Mouse (Mus musculus): ENCODE measurements around the gene Pik3cg.
"Not testable (repeated sequence)": the region's sequence is repeated elsewhere in the genome, so short reads cannot be mapped to it uniquely, and the experiment has no call there.

Gene Pik3cg

DNA sequence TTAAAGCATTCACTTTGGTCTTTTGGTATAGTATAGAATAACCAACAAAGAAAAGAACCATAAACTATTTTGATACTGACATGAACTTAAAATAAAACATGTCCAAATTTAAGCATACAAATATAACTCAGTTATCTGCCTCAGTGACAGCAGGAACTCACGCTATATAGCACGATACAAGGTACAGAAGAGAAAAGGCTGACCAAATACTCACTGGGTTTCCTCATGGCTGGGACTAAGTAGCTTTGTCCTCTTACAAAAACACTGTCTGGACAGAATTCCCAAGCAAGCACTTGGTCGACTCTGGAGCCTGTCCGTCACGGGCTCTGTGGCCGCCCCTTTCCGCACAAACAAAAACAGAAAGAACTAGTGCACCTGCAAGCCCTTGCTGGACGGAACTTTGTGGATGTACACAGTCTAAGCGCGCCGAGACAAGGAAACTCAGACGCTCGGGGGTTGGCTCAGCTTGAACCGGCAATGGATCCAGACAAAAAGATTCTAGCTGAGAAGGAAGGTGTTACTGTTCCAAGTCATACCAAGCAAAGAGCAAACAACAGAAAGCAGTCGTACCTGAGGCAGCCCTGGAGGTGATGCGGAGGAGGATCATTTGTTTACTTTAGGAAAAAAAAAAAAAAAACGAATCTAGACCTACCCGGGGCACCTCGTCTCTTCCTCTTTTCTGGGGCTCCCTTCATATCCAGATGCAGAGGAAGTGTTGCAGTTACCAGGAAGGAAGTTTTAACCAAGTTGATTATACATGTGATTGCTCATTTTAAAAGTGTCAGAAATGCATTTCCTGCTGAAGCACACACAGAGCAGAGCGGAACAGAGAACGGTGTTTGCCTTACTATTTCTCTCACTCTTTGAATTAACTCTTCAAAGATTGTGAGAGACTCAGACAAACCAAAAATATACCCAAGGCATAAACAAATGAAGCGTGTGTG lies at the start of gene Pik3cg:
TSS of gene Pik3cg (minus strand) at position 712 of the 944 bp plus-strand sequence.
- DNase-seq, result peak in 1 of 2 experiments; percentile 17

DNA sequence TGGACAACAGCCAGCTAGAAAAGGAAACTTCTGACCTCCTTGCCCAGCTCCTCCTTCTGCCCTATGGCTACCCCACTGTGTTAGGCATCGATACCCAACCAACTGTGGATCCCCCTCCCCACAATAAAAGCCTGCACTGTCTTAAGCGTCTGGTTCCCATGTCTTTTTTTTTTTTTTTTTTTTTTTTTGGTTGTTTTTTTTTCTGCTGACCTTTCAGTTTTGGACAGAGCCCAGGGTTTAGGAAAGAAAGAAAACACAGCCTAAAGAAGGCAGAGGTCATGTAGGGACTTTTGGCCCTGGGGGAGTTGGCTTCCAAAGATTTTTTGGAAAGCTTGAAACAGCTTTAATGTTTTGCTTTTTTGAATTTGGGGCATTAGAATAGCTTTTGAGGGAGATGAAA lies 40.0 kb upstream of the Pik3cg start:
- no peak for DNase-seq

DNA sequence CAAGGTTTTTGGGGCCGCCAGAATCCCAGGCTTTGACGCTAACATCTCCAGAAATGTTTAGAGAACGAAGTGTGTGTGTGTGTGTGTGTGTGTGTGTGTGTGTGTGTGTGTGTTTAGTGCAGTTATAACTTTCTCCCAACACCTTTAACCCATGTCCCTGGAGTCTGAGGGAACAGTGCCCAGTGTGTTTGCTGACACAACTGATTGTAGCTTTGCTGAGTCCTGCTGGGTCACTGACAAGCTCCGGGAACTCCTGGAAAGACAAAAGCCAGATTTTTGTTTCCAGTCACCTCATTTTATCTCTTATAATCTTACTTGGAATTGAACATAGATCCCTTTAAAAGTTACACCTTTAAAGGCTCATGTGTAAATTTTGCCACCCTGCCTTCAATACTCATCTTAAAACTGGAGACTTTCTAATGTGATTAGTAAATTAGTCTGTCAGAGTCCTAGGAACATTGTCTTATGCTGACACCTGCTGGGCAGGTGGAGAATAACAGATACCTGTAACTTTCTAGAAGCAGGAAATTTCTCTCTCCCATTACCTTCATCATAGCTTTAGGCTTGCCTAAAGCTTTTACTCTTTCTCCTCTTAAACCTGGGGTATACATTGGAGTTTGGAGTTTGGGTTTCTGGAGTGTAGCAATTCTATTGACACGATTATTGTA lies 37.2 kb upstream of the Pik3cg start:
- DNase-seq, result peak in 1 of 2 experiments; percentile 49

DNA sequence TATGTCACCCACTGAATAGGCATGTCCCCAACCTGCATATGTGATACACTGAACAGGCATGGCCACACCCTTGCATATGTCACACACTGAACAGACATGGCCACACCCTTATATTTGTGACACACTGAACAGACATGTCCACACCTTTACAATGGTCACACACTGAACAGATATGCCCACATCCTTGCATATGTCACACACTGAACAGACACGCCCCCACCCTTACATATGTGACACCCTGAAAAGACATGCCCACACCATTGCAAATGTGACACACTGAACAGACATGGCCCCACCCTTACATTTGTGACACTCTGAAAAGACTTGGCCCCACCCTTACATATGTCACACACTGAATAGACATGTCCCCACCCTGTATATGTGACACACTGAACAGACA lies 35.1 kb upstream of the Pik3cg start:
- DNase-seq, result no peak

DNA sequence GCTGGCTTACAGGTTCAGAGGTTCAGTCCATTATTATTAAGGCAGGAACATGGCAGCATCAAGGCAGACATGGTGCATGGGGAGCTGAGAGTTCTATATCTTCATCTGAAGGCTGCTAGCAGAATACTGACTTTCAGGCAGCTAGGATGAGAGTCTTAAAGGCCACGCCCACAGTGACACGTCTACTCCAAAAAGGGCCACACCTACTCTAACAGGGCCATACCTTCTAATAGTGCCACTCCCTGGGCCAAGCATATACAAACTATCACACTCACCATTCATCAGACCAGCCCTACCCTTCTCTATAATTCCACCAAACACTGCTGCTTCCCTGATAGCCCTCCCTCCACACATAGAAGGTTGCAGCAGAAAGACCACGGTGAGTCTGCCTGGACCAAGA lies 30.7 kb upstream of the Pik3cg start:
- not testable (repeated sequence) for DNase-seq

DNA sequence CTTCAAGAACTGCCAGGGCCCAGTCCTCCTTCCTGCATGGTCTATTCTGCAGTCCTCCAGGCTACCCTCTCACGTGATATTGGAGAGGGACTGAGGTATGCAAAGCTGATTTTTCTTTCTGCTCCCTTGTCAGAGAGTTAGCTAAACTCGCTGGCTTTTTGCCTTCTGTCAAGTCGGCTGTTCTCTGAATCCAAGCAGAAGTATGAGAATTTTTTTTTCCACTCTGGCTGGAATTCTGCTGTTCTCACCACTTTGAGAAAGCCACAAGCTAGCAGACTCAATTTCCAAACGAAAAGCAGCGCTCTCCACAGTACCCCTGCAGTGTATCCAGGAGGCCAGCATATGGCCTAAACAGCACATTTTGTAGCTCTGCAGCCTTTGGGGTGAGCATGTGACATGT lies 30.0 kb upstream of the Pik3cg start:
- no peak for DNase-seq

DNA sequence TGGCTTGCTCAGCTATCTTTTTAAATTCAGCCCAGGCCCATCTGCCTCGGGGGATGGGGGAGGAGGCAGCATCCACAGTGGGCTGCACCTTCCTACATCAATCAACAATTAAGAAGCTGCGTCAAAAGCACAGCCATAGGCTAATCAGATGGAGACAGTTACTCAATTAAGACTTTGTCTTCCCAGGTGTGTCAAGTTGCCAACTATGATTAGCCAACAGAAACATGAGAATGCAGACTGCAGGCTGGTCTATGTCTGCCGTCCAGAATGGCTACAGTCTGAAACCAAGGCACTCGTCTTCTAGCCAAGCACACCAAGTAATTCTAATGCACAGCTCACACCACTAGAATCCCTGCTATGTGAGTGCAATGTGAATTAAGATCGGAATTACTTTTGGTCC lies 29.4 kb upstream of the Pik3cg start:
- no peak for DNase-seq

DNA sequence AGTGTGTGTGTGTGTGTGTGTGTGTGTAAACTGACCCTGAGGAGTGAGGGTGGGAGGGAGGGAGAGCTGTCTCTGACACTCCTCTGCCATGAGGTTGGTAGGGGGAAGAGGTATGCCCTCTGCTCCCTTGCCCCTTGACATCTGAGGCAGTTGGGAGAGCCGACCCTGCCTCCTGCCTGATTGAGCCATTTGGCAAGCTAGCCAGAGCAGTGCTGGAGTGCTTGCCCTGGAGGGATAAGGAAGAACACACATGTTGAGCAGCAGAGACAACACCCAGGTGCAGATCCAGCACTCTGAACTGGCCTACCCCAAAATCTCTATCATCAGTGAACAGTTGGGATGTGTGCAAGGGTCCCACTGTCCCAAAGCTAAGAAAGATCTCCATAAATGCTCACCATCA lies 28.7 kb upstream of the Pik3cg start:
- no peak for DNase-seq

DNA sequence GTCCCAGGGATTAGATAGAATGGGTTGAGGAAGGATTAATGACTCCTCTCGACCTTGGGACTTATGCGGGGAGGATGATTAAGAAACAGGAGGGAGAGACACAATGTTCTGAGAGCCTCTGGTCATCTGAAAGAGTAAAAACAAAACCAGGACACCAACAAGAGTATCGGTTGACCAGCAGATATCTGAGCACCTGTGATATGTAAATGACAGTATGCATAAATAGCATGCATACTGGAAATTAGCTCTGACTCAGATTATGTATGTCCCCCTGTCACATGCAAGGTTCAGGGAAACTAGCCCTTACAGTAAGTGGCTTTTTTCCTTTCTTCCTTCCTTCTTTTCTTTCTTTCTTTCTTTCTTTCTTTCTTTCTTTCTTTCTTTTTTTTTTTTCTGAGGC lies 28.0 kb upstream of the Pik3cg start:
- DNase-seq, result no peak

DNA sequence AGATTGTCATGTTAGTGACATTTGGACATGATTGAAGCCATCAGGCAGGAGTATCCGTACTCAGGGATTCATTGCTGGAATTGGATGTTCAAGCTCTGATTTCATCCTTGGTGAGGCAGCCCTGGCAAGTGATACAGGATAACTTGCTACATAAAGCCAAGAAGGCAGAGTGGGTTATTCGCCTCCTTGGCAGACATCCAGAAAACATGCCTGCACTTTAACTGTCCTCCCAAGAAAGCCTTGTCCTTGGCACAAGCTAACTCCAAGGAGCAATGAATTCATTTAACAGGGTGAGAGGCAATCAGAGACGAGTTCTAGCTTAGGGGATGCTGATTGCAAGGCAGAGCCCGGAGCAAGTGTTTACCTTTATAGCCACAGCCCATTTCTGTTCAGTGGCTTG lies 25.4 kb upstream of the Pik3cg start:
- no peak for DNase-seq

DNA sequence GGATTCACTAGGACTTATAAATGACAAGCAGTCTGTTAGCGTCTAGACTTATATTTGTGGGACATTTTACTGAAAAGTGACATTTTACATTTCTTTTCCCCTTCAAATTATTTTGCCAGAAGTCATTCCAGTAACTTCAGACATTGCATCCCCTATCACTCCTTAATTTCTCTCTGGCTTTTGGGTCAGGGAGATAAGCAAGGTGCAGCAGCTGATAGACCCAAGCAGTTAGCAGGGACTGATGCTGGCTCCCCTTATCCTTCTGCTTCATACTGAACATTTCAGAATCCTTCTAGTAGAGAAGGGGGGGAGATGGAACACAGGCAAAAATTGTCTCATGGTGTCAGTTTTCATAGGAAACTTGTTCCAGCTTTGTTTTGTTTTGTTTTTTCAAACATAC lies 22.9 kb upstream of the Pik3cg start:
- no peak for DNase-seq

DNA sequence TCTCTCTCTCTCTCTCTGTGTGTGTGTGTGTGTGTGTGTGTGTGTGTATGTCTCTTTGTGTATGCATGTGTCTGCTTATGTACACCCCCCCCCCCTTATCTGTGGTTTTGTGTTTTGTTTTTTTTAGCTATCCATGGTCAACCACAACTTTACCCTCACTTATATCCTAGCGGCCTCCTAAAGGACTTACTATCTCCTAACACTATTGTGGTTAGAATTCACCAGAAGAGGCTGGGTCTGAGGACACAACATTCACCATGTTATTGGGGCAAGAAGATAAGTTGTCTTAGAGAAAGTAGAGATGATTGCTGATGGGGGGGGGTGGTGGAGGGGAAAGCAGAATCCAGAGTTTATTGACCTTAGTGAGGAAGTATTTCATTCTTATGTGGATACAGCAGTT lies 15.2 kb upstream of the Pik3cg start:
- DNase-seq, result no peak

DNA sequence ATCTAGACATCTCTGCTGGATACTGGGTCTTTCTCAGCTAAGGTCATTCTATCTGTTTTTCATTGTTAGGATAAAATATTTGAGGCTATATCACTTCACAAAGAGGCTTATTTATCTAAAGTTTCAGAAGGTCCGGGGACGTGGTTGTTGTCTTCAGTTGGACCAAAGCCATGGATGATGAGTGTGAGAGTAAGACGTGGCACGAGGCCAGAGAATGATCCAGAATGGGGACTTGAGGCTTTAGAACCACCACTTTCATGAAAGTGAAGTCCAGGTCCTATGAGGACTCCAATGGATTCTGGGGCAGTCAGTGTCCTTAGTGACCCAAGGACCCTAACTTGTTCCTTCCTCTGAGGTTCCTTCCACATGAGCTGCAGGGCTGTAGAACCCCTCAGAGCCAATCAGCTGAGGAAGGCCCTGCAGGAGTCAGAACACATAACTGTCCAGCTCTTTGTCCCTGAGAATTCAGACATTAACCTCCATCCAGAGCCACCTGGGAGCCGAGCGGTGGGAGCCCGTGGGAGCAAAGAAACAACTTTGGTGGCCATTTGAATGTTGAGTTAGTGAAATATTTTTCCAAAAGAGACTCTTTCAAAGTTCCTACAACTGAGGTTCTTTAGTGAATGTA lies 14.4 kb upstream of the Pik3cg start:
- DNase-seq, result no peak

DNA sequence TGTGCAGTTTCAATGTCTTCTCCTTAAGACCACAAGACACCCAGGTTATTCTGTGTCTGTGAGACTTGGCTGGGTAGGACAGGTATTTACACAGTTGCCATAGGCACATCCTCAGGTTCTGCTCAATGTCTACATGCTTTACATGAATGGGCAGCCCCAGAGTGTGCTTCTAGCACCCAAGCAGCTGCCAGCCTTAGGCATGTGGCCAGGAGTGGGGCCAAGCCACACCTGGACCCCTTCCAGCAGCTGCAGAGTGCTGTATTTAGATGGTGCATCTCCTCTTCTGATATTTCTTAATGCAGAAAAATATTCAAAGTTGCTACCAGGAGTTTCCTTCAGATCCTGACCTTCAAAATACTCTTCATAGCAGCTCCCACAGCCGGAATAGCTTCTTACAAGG lies 11.9 kb upstream of the Pik3cg start:
- DNase-seq, result no peak

DNA sequence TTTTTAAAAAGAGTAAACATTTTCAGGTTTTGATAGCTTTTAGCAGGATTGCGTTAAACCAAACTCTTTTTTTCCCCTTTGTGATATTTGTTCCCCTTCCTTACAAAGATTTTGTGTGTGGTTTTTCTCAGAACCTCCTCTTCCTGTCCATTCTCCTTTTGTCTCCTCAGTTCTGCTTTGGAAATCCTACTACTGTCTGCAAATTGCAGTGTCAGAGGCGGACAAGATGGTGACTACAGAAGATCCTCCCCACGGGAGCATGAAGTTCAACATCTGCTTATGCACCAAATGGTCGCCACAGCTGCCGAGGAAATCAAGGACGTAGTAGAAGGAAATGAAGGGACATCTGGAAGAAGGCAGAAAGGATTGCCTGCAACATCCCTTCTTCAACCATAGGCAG lies 6.7 kb upstream of the Pik3cg start:
- no peak for DNase-seq

DNA sequence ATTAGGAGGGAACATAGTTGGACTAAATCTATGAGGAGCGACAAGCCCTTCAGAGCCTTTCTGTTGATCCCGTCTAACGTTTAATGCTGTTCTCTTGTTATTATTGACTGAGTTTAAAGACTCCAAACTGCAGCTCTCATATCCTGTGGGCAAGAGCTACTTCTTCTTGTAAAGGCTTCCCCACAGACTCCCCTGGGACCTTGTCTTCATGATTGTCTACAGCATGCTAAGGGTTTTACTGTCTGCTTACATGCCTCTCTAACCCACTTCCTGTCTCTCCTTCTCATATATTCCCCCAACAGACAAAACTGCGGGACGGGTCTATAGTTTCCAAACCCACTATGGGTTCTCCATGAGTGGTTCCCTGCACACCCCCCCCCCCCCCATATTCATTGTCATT lies 4.2 kb upstream of the Pik3cg start:
- DNase-seq, result no peak

DNA sequence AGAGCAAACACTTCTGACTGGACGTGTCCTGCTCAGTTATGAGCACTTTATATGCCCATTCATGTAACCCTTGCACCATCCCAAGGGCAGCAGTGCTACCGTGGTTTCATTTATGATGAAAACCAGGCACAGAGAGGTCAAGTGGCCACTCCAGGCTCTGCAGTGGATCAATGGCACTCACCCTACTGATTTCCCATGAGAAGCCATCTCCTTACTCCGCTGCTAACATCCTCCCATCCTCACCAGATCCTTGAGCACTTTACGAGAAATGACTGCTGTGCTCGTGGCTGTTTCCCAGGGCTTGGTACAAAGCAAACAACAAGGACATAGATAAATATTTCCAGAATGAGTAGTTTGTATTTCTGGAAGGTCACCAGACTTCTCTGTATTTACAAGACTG lies 3.7 kb upstream of the Pik3cg start:
- no peak for DNase-seq

DNA sequence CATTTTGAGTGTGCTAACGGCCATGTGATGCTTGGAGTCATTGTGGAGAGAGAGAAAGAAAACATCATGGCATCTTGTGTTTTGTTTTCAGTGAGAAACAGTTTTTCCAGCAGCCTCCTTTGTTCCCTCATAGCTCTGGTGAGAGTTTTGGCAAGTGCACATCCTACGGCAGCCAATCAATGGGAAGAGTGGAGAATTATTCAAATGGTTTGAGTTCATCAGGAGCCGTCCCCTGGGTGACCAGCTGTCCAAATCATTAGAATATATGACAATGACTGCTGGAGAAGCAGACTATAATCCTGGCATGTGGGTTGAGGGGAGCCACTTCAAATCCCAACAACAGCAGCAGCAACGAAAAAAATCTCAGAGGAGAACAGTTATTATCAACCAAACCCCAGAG lies 2.8 kb upstream of the Pik3cg start:
- DNase-seq, result no peak

DNA sequence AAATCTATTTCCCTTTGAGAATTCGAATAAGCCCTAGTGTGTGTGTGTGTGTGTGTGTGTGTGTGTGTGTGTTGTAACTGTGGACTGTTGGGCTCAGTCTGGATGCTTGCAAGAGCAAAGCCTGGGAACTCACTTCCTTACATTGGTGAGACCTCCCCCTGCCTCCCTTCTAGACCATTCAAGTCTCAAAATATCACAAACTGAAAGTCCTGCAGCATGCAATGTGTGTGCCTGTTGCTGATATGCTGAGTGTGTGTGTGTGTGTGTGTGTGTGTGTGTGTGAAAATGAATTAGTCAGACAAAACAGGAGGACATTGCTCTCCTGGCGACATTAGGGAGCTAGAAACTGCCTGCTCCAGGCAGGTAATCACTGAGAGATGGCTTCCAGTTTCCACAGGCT lies 492 bp upstream of the Pik3cg start:
- DNase-seq, result no peak

DNA sequence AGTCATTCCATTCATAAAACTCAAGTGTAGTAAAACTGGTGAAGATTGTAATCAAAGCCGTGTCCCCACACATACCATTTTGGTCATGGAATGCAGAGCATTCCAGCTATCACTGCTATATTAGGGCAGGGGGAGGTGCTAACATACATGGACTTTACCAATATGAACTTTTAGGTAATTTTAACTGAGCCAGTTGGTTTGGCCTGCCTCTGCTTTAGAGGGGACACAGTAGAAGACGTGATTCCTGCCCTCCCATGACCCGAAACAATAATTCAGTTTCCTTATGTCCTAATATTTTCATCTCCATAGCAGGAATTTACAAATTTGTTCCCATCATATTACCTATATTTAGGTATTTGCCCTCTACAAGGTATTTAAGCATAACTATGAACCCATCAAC lies 1.3 kb downstream of the Pik3cg start:
- DNase-seq, result no peak

DNA sequence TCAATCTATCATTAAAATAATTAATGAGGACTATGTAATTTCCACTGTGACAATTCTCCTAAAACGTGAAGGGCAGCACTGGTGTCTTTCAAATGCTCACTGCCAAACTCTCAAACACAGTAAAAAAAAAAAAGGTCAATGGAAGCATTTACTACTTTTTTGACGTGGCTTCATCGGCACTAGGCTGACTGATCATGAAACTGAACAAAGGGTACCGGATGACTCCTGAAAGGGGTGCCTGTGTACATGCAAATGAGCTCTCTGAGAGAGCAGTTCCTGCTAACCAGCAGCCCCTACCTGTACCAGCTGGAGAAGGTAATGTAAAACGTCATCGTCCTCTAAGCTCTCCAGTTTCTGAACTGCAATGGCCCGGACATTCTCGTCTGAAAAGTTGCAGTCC lies 4.8 kb downstream of the Pik3cg start:
- DNase-seq, result no peak

DNA sequence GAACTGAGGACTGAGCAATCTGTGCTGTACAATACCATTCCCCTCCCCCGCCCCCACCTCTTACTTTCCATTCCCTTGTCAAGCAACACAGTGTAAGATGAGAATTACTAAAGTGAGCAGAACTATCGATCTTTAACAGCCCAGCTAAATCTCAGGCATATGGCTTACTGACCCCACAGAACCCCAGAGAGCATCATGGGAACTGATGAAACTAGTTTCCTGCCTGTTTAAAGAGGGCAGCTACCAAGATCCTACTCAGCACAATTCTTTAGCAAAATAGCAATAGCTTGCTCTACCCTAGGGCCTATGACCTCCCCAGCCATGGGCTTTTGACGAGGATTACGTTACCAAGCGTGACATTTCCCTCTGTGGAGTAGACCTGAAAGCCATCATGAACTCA lies 5.9 kb downstream of the Pik3cg start:
- DNase-seq, result no peak

DNA sequence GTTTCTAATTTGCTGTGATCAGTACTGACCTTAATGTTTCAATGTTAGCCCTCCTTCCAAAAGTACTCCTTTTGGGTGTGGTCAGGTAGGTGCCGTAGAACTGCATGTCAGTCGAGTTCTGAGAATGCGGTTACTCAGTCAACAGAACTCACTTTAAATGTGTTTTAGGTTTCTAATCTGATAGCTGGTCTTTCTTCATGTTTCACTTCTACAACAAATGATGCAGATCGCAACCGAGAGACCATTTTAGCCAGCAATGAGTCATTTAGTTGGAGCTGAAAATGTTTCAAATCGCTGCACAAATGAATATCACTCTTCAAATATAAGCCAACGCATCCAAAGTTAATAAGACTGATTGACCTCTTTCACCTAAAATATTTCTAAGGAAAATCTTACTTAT lies 6.5 kb downstream of the Pik3cg start:
- DNase-seq, result no peak

DNA sequence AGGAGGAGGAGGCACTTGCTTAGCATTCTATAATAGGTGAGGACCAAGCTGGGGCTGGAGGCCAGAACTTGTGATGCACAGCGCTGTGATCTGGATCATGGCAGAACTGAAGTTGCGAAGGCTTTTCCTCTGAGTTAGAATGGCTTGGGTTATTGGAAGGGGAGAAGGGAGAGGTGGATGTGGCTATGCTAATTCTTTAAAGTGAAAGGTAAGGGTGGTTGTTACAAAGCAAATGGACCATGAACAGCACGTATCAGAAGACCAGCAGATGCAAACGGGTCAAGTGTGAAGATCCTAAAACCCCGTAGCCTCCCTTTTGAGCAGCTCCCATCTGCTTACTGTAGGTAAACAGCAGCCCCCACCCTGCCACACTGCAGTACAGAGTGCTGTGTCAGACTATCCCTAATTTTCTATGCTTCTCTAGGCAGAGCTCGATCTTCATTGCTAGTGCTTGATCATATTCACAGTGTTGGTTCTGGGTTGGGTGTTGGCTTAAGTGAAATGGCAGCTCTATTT lies 7.3 kb downstream of the Pik3cg start:
- no peak for DNase-seq

All from kidney, postnatal 25 days (tissue).